Mouse (Mus musculus) forebrain, embryonic 15.5 days (tissue): ENCODE data around the gene Gm32742. TPM values are rescaled to one million over a fixed set of nuclear protein-coding genes. Genes with fewer than 3 reads are reported as not detected.
A peak's percentile ranks its signal among the peaks of the same experiment; 100 is the strongest.
"Not testable (repeated sequence)": the region's sequence is repeated elsewhere in the genome, so short reads cannot be mapped to it uniquely, and the experiment has no call there.

Experiments used
- ATAC-seq: fragments of 200-750 bp; cut with Nextera tagmentation; replicated peaks from 2 replicates; pipeline ENCODE4 v1.8.0; 2017; ENCODE audit warnings: mild to moderate bottlenecking, moderate TSS enrichment, moderate library complexity
- H3K27ac ChIP-seq: fragments of 300-500 bp; sonication (generic); replicated peaks from 2 replicates; pipeline ENCODE4 v1.5.1; 2015; ENCODE audit warnings: mild to moderate bottlenecking, inconsistent platforms
- H3K27me3 ChIP-seq: fragments of 300-500 bp; sonication (generic); 2 replicates; pipeline ENCODE4 v1.6.1; 2015; ENCODE audit warnings: inconsistent platforms
- H3K36me3 ChIP-seq: fragments of 300-500 bp; sonication (generic); 2 replicates; pipeline ENCODE4 v1.6.1; 2015; ENCODE audit warnings: mild to moderate bottlenecking, inconsistent platforms
- H3K4me1 ChIP-seq: fragments of 300-500 bp; sonication (generic); 2 replicates; pipeline ENCODE4 v1.6.1; 2015; ENCODE audit warnings: inconsistent platforms
- H3K4me2 ChIP-seq: fragments of 300-500 bp; sonication (generic); replicated peaks from 2 replicates; pipeline ENCODE4 v1.6.1; 2015; ENCODE audit warnings: mild to moderate bottlenecking, inconsistent platforms
- H3K4me3 ChIP-seq: fragments of 300-500 bp; sonication (generic); 2 replicates; pipeline ENCODE4 v1.5.1; 2015; ENCODE audit warnings: mild to moderate bottlenecking, inconsistent platforms
- H3K9ac ChIP-seq: fragments of 300-500 bp; sonication (generic); replicated peaks from 2 replicates; pipeline ENCODE4 v1.6.1; 2015; ENCODE audit warnings: mild to moderate bottlenecking, inconsistent platforms
- H3K9me3 ChIP-seq: fragments of 300-500 bp; sonication (generic); 2 replicates; pipeline ENCODE4 v1.6.1; 2016; ENCODE audit warnings: inconsistent platforms
- WGBS: fragments of 180-500 bp; shearing (Covaris S2); methylation state at CpG from one replicate; pipeline ENCODE4 v1.1.7; 2015; ENCODE audit warnings: mixed read lengths; 5-methylcytosine and 5-hydroxymethylcytosine counted together
- polyA plus RNA-seq: library from polyadenylated mRNA; unstranded; fragments of >200 nt; fragmentation: Nextera tagmentation; extraction: Ambion mirVana; gene quantifications from 2 replicates; pipeline ENCODE4 v1.2.1, GENCODE M21; 2015

The Gm32742 gene
- polyA plus RNA-seq, 1 experiment from 2014 or later = not detected

GRCm38 (mm10) chr9:51144218-51144617, 21.1 kb downstream of the Gm32742 start:
- H3K4me2 ChIP-seq = no peak overlapping the region
- WGBS = 75% methylated on average over 6 of the region's 6 CpGs
- H3K9me3 ChIP-seq = no peaks in the 10 kb centered on the region
- peaks cover 11% of the 10 kb centered on the region for H3K4me1 ChIP-seq
- no peaks in the 10 kb centered on the region for H3K27me3 ChIP-seq
- no peak overlapping the region for H3K4me3 ChIP-seq
- no peak for ATAC-seq
- H3K36me3 ChIP-seq = no peaks in the 10 kb centered on the region
- no peak overlapping the region for H3K27ac ChIP-seq
- no peak overlapping the region for H3K9ac ChIP-seq

DNA sequence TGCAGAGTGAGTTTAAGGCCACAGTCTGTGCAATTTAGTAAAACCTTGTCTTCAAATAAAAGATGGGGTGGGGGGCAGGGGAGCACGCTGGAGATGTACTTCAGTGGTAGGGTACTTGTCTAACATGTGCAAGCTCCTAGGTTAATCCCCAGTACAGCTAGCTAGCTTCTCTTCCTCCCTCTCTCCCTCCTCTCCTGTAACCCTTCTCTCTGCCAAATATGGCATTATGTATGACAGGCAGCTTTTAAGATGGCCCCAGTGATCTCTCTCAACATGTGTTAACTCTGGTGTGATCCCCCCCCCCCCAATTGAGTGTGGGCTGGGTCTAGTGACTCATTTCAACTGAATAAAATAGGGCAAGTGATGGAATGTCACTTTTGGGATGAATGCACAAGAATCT, 21.9 kb downstream of the Gm32742 start:
- 83% methylated on average over 1 of the region's 1 CpGs for WGBS
- ATAC-seq = no peak
- peaks cover 11% of the 10 kb centered on the region for H3K4me1 ChIP-seq

DNA sequence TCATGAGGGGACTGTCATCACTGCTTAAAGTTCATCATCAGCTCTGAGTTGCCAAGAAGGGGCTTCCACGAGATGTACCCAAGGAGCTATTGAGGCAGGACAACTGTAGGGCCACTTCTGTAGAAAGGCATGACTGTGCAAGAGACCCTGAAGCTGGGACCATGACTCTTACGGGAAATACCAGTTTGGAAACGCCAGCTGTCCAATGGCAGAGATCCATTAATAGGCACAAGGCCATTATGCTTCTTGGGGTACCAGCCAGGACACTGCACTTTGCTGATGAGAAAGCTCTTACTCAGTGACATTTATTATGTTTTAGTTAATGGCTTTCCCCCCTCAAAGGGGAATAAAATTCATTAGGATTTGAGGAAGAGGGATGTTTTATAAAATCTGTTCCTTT, 24.6 kb downstream of the Gm32742 start:
- Histone ChIP-seq H3K9me3 (no peaks in the 10 kb centered on the region), H3K4me1 (no peaks in the 10 kb centered on the region), H3K4me3 (no peak overlapping the region), H3K27me3 (no peaks in the 10 kb centered on the region), H3K9ac (no peak overlapping the region), H3K27ac (no peak overlapping the region), H3K4me2 (no peak overlapping the region), H3K36me3 (no peaks in the 10 kb centered on the region)
- ATAC-seq = no peak
- WGBS = 87% methylated on average over 3 of the region's 3 CpGs

More for the DNA sequence above, 21.9 kb downstream of the Gm32742 start:
- Histone ChIP-seq H3K9ac (no peak overlapping the region), H3K4me3 (no peak overlapping the region), H3K36me3 (no peaks in the 10 kb centered on the region), H3K27me3 (no peaks in the 10 kb centered on the region), H3K27ac (no peak overlapping the region), H3K9me3 (no peaks in the 10 kb centered on the region), H3K4me2 (no peak overlapping the region)

GRCm38 (mm10) chr9:51139401-51139800, 25.9 kb downstream of the Gm32742 start:
- H3K4me1 ChIP-seq, H3K4me2 ChIP-seq, H3K9ac ChIP-seq, H3K27ac ChIP-seq, H3K36me3 ChIP-seq, H3K4me3 ChIP-seq, ATAC-seq, H3K27me3 ChIP-seq, H3K9me3 ChIP-seq: not testable (repeated sequence)
- WGBS = 94% methylated on average over 1 of the region's 1 CpGs

DNA sequence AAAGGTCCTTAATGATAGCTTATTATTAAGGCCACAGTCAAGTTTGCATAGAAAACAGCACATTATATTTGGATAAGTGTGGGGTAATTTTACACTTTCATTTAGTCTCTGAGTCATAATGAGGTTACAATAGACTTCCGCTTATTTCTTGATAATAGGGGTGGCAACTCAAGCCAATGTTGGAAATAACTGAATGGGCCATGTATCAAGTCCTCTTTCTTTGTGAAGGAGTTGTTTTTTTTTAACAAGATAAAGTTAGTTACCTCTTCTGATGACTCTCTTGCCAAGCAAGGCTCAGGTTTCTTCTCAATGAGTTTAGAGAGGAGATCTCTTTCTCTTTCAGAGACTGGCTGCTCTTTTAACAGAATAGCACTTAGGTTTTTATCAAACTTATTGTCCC, 27.0 kb downstream of the Gm32742 start:
- H3K4me1 ChIP-seq = no peaks in the 10 kb centered on the region
- H3K9me3 ChIP-seq = no peaks in the 10 kb centered on the region
- no peaks in the 10 kb centered on the region for H3K27me3 ChIP-seq
- H3K27ac ChIP-seq = no peak overlapping the region
- H3K36me3 ChIP-seq = no peaks in the 10 kb centered on the region
- H3K4me3 ChIP-seq = no peak overlapping the region
- WGBS = 84% methylated on average over 1 of the region's 1 CpGs
- ATAC-seq = no peak
- H3K9ac ChIP-seq = no peak overlapping the region
- no peak overlapping the region for H3K4me2 ChIP-seq

DNA sequence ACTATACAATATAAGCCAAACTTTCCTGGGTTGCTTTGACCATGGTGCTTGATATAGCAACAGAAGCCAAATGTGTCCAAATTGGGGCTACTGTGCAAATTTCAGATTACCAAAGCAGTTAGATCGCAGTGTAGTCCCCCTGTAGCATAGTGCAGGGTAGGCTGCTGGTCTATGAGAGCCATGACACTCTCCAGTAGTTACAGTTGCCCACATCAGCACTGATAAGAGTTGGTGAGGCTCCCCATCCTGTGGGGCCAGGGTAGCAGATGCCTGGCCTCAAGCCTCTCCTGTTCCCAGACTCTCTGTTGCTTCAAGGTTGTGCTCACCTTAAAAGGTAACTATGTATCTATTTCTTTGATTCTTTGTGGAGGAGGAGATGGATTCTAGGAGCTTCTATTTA, 27.5 kb downstream of the Gm32742 start:
- H3K36me3 ChIP-seq = no peaks in the 10 kb centered on the region
- H3K9me3 ChIP-seq = no peaks in the 10 kb centered on the region
- no peak overlapping the region for H3K9ac ChIP-seq
- 92% methylated on average over 1 of the region's 1 CpGs for whole genome bisulfite sequencing
- no peaks in the 10 kb centered on the region for H3K4me1 ChIP-seq
- no peak for ATAC-seq
- no peak overlapping the region for H3K27ac ChIP-seq
- H3K27me3 ChIP-seq = no peaks in the 10 kb centered on the region
- H3K4me3 ChIP-seq = no peak overlapping the region
- H3K4me2 ChIP-seq = no peak overlapping the region

GRCm38 (mm10) chr9:51137432-51137831, 27.9 kb downstream of the Gm32742 start:
- WGBS = 87% methylated on average over 4 of the region's 4 CpGs
- H3K36me3 ChIP-seq = no peaks in the 10 kb centered on the region

DNA sequence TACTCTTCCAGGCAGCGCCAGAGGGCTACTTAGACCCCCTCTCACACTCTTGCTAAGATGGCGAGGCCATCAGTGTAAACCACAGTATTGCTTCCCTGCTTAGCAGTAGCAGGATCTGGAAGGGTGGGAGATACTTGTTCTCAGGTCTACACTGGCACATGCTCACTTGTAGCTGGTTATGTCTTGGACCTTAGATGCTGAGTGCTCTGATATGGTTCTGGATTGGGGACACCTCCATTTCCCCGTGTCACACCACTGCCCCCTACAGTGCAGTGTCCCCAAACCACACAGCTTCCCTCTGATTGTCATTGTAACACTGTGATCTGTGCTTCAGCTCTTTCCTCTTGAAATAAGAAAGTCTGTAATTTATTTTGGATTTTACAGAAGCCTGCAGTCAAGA, 28.3 kb downstream of the Gm32742 start:
- no peaks in the 10 kb centered on the region for H3K9me3 ChIP-seq
- no peak overlapping the region for H3K4me3 ChIP-seq
- no peaks in the 10 kb centered on the region for H3K36me3 ChIP-seq
- WGBS = 70% methylated on average over 3 of the region's 3 CpGs
- no peak overlapping the region for H3K27ac ChIP-seq
- H3K9ac ChIP-seq = no peak overlapping the region
- ATAC-seq = no peak
- no peaks in the 10 kb centered on the region for H3K27me3 ChIP-seq
- H3K4me2 ChIP-seq = no peak overlapping the region
- no peaks in the 10 kb centered on the region for H3K4me1 ChIP-seq

More at GRCm38 (mm10) chr9:51137432-51137831, 27.9 kb downstream of the Gm32742 start:
- no peak overlapping the region for H3K27ac ChIP-seq
- H3K9me3 ChIP-seq = no peaks in the 10 kb centered on the region
- no peaks in the 10 kb centered on the region for H3K27me3 ChIP-seq
- no peak overlapping the region for H3K4me3 ChIP-seq
- no peak for ATAC-seq
- no peak overlapping the region for H3K4me2 ChIP-seq
- no peaks in the 10 kb centered on the region for H3K4me1 ChIP-seq
- H3K9ac ChIP-seq = no peak overlapping the region

DNA sequence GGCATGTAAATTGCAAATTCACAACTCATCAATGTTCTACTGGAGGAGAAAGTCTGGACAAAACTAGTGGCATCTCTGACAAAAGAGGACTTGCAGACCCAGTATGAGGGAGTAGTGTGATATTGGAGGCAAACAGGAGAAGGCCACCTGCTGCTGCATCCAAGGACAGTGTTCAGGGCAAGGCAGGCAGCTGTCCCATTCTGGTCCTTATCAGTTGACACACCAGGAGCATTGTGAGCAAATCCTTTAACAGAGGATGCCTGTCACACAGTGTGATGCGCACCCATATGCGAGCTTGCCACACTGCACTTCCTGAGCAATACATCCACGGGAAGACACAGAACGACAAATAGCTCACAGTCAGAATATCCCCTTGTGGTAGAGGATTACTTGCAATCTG, 50.5 kb downstream of the Gm32742 start:
- H3K4me1 ChIP-seq = no peaks in the 10 kb centered on the region
- H3K4me2 ChIP-seq = no peak overlapping the region
- no peak for ATAC-seq
- H3K27ac ChIP-seq = no peak overlapping the region
- no peaks in the 10 kb centered on the region for H3K27me3 ChIP-seq
- H3K9me3 ChIP-seq = no peaks in the 10 kb centered on the region
- no peaks in the 10 kb centered on the region for H3K36me3 ChIP-seq
- no peak overlapping the region for H3K9ac ChIP-seq
- WGBS = 83% methylated on average over 4 of the region's 4 CpGs
- no peak overlapping the region for H3K4me3 ChIP-seq

- Histone ChIP-seq H3K4me3 (no peak overlapping the region), H3K4me1 (peaks cover 14% of the 10 kb centered on the region), H3K9ac (no peak overlapping the region), H3K36me3 (no peaks in the 10 kb centered on the region), H3K27me3 (peaks cover 17% of the 10 kb centered on the region; the same call in 1 of the 2 replicates), H3K4me2 (no peak overlapping the region), H3K9me3 (no peaks in the 10 kb centered on the region), H3K27ac (no peak overlapping the region)
- ATAC-seq = no peak
- WGBS = 85% methylated on average over 2 of the region's 2 CpGs
Observed at GRCm38 (mm10) chr9:51105751-51106150, 59.6 kb downstream of the Gm32742 start.

GRCm38 (mm10) chr9:51103808-51104514, 61.4 kb downstream of the Gm32742 start:
- ATAC-seq = peak; percentile 58; the same call in 1 of the 2 replicates
- Histone ChIP-seq H3K36me3 (no peaks in the 10 kb centered on the region), H3K4me2 (peak overlapping the region; percentile 98), H3K27me3 (peaks cover 17% of the 10 kb centered on the region; the same call in 1 of the 2 replicates), H3K27ac (no peak overlapping the region), H3K4me3 (peak overlapping the region; percentile 55), H3K4me1 (peaks cover 14% of the 10 kb centered on the region), H3K9ac (peak overlapping the region; percentile 60), H3K9me3 (no peaks in the 10 kb centered on the region)
- WGBS = 12% methylated on average over 30 of the region's 30 CpGs

- H3K9ac ChIP-seq = peak overlapping the region; percentile 60
- H3K4me2 ChIP-seq = peak overlapping the region; percentile 98
- no peaks in the 10 kb centered on the region for H3K36me3 ChIP-seq
- no peaks in the 10 kb centered on the region for H3K9me3 ChIP-seq
- H3K4me3 ChIP-seq = peak overlapping the region; percentile 55
- peaks cover 17% of the 10 kb centered on the region; the same call in 1 of the 2 replicates for H3K27me3 ChIP-seq
- peaks cover 14% of the 10 kb centered on the region for H3K4me1 ChIP-seq
- ATAC-seq = peak; percentile 74
- 2% methylated on average over 42 of the region's 44 CpGs for WGBS
- no peak overlapping the region for H3K27ac ChIP-seq
Observed at GRCm38 (mm10) chr9:51102963-51103807, 62.1 kb downstream of the Gm32742 start.
